Mouse (Mus musculus) liver, adult 2 months (tissue): Measurements from ENCODE around the gene Sap30.

ENCODE experiments used
- CTCF ChIP-seq: fragments of 200-500 bp; IDR thresholded peaks from 2 replicates; pipeline ENCODE4 v1.5.1; 2011; ENCODE audit warnings: low read depth, low read length, control low read depth
- POLR2A ChIP-seq: fragments of 200-500 bp; IDR thresholded peaks from 2 replicates; pipeline ENCODE4 v1.6.1; 2011; ENCODE audit warnings: low read length, control low read depth; ENCODE audit not compliant: insufficient read depth; ENCODE audit errors: extremely low read depth

- TF ChIP-seq CTCF (no peak), POLR2A (no peak)
Measured at GRCm38 (mm10) chr8:57489896-57490295, 2.2 kb upstream of the Sap30 start.
